Mouse (Mus musculus) embryonic facial prominence, embryonic 15.5 days (tissue): ENCODE data around the gene Tbl2. TPM values are rescaled to one million over a fixed set of nuclear protein-coding genes. Genes with fewer than 3 reads are reported as not detected.
A peak's percentile ranks its signal among the peaks of the same experiment; 100 is the strongest.

Experiments
- ATAC-seq: fragments of 200-750 bp; cut with Nextera tagmentation; 2 replicates; pipeline ENCODE4 v1.8.0; 2017; ENCODE audit warnings: low read depth, moderate TSS enrichment; ENCODE audit not compliant: insufficient number of reproducible peaks, low FRiP score, low TSS enrichment
- H3K27ac ChIP-seq: fragments of 300-500 bp; sonication (generic); replicated peaks from 2 replicates; pipeline ENCODE4 v1.5.1; 2015; ENCODE audit warnings: mild to moderate bottlenecking, inconsistent platforms
- H3K27me3 ChIP-seq: fragments of 300-500 bp; sonication (generic); 2 replicates; pipeline ENCODE4 v1.6.1; 2015; ENCODE audit warnings: inconsistent platforms
- H3K36me3 ChIP-seq: fragments of 300-500 bp; sonication (generic); 2 replicates; pipeline ENCODE4 v1.6.1; 2015; ENCODE audit warnings: mild to moderate bottlenecking, inconsistent platforms
- H3K4me1 ChIP-seq: fragments of 300-500 bp; sonication (generic); 2 replicates; pipeline ENCODE4 v1.6.1; 2015; ENCODE audit warnings: inconsistent platforms
- H3K4me2 ChIP-seq: fragments of 300-500 bp; sonication (generic); replicated peaks from 2 replicates; pipeline ENCODE4 v1.6.1; 2015; ENCODE audit warnings: mild to moderate bottlenecking, inconsistent platforms
- H3K4me3 ChIP-seq: fragments of 300-500 bp; sonication (generic); replicated peaks from 2 replicates; pipeline ENCODE4 v1.5.1; 2015; ENCODE audit warnings: mild to moderate bottlenecking, inconsistent platforms
- H3K9ac ChIP-seq: fragments of 300-500 bp; sonication (generic); 2 replicates; pipeline ENCODE4 v1.6.1; 2015; ENCODE audit warnings: inconsistent platforms
- H3K9me3 ChIP-seq: fragments of 300-500 bp; sonication (generic); replicated peaks from 2 replicates; pipeline ENCODE4 v1.6.1; 2016; ENCODE audit warnings: inconsistent platforms
- WGBS: fragments of 180-500 bp; shearing (Covaris S2); methylation state at CpG from one replicate; pipeline ENCODE4 v1.1.7; 2015; 5-methylcytosine and 5-hydroxymethylcytosine counted together
- polyA plus RNA-seq: library from polyadenylated mRNA; unstranded; fragments of >200 nt; fragmentation: Nextera tagmentation; extraction: Ambion mirVana; gene quantifications from 2 replicates; pipeline ENCODE4 v1.2.1, GENCODE M21; 2015

The Tbl2 gene
- polyA plus RNA-seq, 1 experiment from 2014 or later = 25.9 TPM

DNA sequence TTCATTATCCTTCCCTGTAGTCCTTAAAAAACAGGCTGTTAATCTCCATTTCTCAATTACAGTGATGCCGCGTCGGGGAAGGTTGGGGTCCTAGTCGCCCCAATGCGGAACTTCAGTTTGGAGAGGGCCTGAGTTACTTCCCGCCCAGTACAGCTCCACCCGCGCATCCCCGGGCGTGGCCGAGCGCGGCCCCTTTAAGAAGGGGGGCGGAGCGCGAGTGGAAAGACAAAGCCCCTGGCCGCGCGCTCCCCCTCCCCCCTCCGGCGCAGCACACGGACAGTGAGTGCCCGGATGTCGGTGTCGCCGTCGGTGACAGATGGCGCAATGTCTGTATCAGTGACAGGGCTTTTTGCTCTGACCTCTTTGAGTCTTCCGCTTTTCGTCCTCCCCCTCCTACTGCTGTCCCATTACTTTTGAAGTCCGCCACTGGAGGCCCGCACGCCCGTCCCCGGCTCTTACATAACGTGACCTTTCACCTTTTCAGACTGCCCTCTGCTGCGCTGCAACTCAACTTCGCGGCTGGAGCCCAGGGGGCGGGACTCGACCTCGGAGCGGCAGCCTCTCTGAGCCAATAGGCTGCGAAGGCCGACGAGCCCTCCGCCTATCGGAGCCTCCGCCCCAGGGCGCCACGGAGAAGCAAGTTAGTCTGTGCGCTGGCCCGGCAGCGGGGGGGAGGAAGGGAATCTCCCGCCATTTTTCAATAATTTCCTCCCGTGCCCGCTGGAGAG, 37.3 kb downstream of the Tbl2 start, which contains the start of gene Baz1b:
Gene Baz1b, plus strand, starts transcription at position 644 of the 728 bp plus-strand sequence.
- Histone ChIP-seq H3K4me1 (peaks cover 20% of the 10 kb centered on the region), H3K9ac (peak within 1 kb of the TSS; percentile 96), H3K9me3 (no peaks in the 10 kb centered on the region), H3K27me3 (no peaks in the 10 kb centered on the region), H3K4me3 (peak within 1 kb of the TSS; percentile 69), H3K4me2 (peak within 1 kb of the TSS; percentile 67), H3K27ac (peak within 1 kb of the TSS; percentile 95), H3K36me3 (peaks cover 10% of the 10 kb centered on the region)
- peak; percentile 97 for ATAC-seq
- under 1% methylated on average over 57 of the region's 57 CpGs for WGBS

DNA sequence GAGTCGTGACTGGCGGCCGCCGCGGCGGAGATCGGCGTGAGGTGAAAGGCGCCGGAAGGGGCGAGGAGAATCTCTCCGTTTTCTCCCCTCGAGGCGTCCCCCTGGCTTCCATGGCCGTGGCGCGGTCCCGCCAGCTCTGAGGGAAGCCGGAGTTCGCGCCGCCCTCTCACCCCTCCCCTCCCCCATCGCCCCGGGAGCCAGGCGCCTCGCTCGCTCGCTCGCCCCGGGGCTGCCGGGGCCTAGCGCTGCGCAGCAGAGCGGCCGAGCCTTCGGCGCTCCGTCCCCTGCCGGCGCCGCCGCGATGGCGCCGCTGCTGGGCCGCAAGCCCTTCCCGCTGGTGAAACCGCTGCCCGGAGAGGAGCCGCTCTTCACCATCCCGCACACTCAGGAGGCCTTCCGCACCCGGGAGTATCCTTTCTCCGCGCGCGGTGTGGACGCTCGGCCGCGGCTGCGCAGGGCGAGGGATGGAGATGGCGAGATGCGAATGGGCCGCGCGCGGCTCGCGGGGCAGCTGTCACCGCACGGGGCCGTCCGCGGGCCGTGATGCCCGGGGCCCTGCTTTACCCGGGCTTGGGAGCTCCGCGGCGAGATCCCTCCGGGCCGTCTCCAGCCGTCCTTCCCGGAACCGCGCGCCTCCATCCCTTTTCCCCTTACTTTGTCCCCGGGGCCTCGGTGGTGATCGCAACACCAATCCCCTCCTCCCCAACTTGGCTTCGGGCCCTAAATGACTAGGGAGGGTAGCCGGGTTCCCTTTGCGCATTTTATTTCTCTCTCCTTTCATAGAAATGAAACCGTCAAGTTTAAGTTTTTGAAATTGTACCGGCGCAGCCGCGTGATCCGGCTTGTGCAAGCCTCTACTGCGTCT, 38.1 kb downstream of the Tbl2 start:
- H3K4me1 ChIP-seq = peaks cover 20% of the 10 kb centered on the region
- peak overlapping the region; percentile 67 for H3K4me2 ChIP-seq
- under 1% methylated on average over 98 of the region's 102 CpGs for whole genome bisulfite sequencing
- no peaks in the 10 kb centered on the region for H3K27me3 ChIP-seq
- H3K4me3 ChIP-seq = peak overlapping the region; percentile 69
- peak; percentile 62 for ATAC-seq
- H3K27ac ChIP-seq = peak overlapping the region; percentile 95
- peak overlapping the region; percentile 96 for H3K9ac ChIP-seq
- peaks cover 4% of the 10 kb centered on the region; the same call in 1 of the 2 replicates for H3K36me3 ChIP-seq
- H3K9me3 ChIP-seq = no peaks in the 10 kb centered on the region

- no peak for ATAC-seq
- H3K4me2 ChIP-seq = peak overlapping the region; percentile 67
- H3K9ac ChIP-seq = peak overlapping the region; percentile 96
- H3K27me3 ChIP-seq = no peaks in the 10 kb centered on the region
- no peaks in the 10 kb centered on the region for H3K9me3 ChIP-seq
- under 1% methylated on average over 8 of the region's 8 CpGs for WGBS
- H3K27ac ChIP-seq = peak overlapping the region; percentile 95
- peaks cover 4% of the 10 kb centered on the region; the same call in 1 of the 2 replicates for H3K36me3 ChIP-seq
- H3K4me1 ChIP-seq = peaks cover 20% of the 10 kb centered on the region
- peak overlapping the region; percentile 69 for H3K4me3 ChIP-seq
These were observed 38.7 kb downstream of the Tbl2 start for GRCm38 (mm10) chr5:135188214-135188554.

- peaks cover 4% of the 10 kb centered on the region; the same call in 1 of the 2 replicates for H3K36me3 ChIP-seq
- H3K27ac ChIP-seq = no peak overlapping the region
- H3K9ac ChIP-seq = no peak overlapping the region
- peaks cover 26% of the 10 kb centered on the region for H3K4me1 ChIP-seq
- H3K27me3 ChIP-seq = no peaks in the 10 kb centered on the region
- peak overlapping the region; percentile 69 for H3K4me3 ChIP-seq
- H3K4me2 ChIP-seq = peak overlapping the region; percentile 67
- H3K9me3 ChIP-seq = no peaks in the 10 kb centered on the region
- ATAC-seq = no peak
- WGBS = 39% methylated on average over 2 of the region's 2 CpGs
These were observed 40.0 kb downstream of the Tbl2 start for GRCm38 (mm10) chr5:135189281-135190022.

DNA sequence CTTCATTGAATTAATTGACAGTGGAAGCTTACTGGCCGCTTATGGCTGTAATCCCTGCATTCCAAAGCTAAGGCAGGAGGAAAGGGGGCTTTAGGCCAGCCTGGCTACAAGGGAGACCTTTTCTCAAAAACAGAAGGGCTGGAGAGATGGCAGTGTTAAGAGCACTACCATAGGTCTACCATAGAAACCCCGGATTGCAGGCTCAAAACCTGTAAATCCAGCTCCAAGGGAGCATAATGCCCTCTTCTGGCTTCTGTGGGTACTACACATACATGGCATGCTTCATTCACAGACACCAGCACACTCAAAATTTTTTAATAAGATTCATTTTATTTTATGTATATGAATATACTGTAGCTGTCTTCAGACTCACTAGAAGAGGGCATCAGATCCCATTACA, 42.2 kb downstream of the Tbl2 start:
- H3K4me2 ChIP-seq = no peak overlapping the region
- peaks cover 4% of the 10 kb centered on the region; the same call in 1 of the 2 replicates for H3K36me3 ChIP-seq
- no peak overlapping the region for H3K4me3 ChIP-seq
- H3K4me1 ChIP-seq = peaks cover 26% of the 10 kb centered on the region
- no peak overlapping the region for H3K9ac ChIP-seq
- no peak for ATAC-seq
- no peaks in the 10 kb centered on the region for H3K27me3 ChIP-seq
- H3K27ac ChIP-seq = no peak overlapping the region
- no peaks in the 10 kb centered on the region for H3K9me3 ChIP-seq
- 25% methylated on average over 2 of the region's 2 CpGs for WGBS

DNA sequence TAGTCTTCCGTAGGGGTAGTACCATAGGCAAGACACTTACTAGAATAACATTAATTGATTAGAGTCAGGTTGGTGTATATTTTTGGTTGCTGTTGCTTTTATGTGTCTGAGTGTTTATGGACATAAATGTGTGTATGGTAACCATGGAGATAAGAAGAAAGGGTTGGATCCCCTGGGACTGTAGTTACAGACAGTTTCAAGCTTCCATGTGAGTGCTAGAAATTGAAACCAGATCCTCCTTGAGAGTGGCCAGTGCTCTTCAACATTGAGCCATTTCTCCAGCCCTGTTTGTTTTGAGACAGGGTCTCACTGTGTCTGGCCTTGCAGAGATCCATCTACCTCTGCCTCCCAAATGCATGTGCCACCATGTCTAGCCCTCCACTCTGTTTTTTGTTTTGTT, 43.0 kb downstream of the Tbl2 start:
- ATAC-seq = no peak
- peaks cover 26% of the 10 kb centered on the region for H3K4me1 ChIP-seq
- H3K9ac ChIP-seq = no peak overlapping the region
- H3K4me2 ChIP-seq = no peak overlapping the region
- H3K9me3 ChIP-seq = no peaks in the 10 kb centered on the region
- H3K27ac ChIP-seq = no peak overlapping the region
- peaks cover 4% of the 10 kb centered on the region; the same call in 1 of the 2 replicates for H3K36me3 ChIP-seq
- H3K27me3 ChIP-seq = no peaks in the 10 kb centered on the region
- no peak overlapping the region for H3K4me3 ChIP-seq
- 80% methylated on average over 1 of the region's 1 CpGs for WGBS

- H3K4me2 ChIP-seq = no peak overlapping the region
- H3K9ac ChIP-seq = no peak overlapping the region
- H3K36me3 ChIP-seq = peaks cover 35% of the 10 kb centered on the region
- H3K27me3 ChIP-seq = no peaks in the 10 kb centered on the region
- no peak overlapping the region for H3K4me3 ChIP-seq
- peaks cover 9% of the 10 kb centered on the region for H3K4me1 ChIP-seq
- no peaks in the 10 kb centered on the region for H3K9me3 ChIP-seq
- no peak for ATAC-seq
- 73% methylated on average over 6 of the region's 6 CpGs for WGBS
- H3K27ac ChIP-seq = no peak overlapping the region
These were observed 46.9 kb downstream of the Tbl2 start for GRCm38 (mm10) chr5:135196367-135196766.

DNA sequence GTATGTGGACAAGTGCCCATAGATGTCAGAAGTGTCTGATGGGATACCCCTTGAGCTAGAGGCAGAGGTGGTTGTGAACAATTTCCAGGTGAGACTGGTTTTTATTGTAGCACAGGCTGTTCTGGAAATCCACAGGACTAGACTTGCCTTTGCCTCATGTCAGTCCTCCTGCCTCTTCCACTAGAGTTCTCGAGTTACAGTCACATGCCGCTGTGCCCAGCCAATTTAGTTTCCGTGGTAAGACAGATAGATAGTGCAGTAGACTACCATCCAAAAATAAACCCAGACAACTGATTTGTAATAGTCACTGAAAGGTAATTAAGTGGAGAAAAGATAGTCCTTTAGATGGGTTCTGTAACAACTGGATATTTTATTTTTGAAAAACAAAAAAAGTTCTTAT, 53.3 kb downstream of the Tbl2 start:
- H3K4me2 ChIP-seq = no peak overlapping the region
- no peaks in the 10 kb centered on the region for H3K4me1 ChIP-seq
- no peak for ATAC-seq
- peaks cover 75% of the 10 kb centered on the region for H3K36me3 ChIP-seq
- 44% methylated on average over 3 of the region's 3 CpGs for WGBS
- no peak overlapping the region for H3K4me3 ChIP-seq
- H3K27ac ChIP-seq = no peak overlapping the region
- H3K9ac ChIP-seq = no peak overlapping the region
- H3K9me3 ChIP-seq = no peaks in the 10 kb centered on the region
- H3K27me3 ChIP-seq = no peaks in the 10 kb centered on the region

DNA sequence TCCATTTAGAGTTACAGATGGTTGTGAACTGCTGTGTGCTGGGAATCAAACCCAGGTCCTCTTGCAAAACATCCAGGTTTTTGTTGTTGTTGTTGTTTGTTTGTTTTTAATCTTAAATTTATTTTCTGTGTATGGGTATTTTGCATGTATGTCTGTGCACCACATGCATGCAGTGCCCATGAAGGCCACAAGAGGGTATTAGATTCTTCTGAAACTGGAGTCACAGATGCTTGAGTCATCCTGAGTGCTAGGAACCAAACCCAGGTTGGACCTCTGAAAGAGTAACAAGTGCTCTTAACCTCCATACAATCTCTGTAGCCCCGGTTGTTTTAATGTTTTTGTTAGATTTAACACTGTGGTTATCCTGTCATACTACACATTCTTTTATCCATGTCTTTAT, 58.7 kb downstream of the Tbl2 start:
- WGBS = 92% methylated on average over 1 of the region's 1 CpGs
- Histone ChIP-seq H3K27ac (no peak overlapping the region), H3K9me3 (no peaks in the 10 kb centered on the region), H3K36me3 (peaks cover 86% of the 10 kb centered on the region), H3K4me2 (no peak overlapping the region), H3K4me1 (no peaks in the 10 kb centered on the region), H3K9ac (no peak overlapping the region), H3K27me3 (no peaks in the 10 kb centered on the region), H3K4me3 (no peak overlapping the region)
- ATAC-seq = no peak
